Mouse (Mus musculus): ENCODE measurements at regions not wholly inside any gene's neighbourhood (a gene's known extent, or its start where the extent isn't known, plus 50 kb on each side); places are given as distances from the start of the nearest gene placed in this dataset.

GRCm38 (mm10) chr14:71359581-71359980, 759.9 kb upstream of the Fam160b2 start:
- TF ChIP-seq CTCF (IDR thresholded peaks at IDR 0.05; ENCODE audit: low read depth) (no peak), EP300 (IDR thresholded peaks at IDR 0.05; ENCODE audit: low read depth) (no peak)
